Comparison of ENCODE assay signal across 26 mouse cellular contexts in the genomic region with DNA sequence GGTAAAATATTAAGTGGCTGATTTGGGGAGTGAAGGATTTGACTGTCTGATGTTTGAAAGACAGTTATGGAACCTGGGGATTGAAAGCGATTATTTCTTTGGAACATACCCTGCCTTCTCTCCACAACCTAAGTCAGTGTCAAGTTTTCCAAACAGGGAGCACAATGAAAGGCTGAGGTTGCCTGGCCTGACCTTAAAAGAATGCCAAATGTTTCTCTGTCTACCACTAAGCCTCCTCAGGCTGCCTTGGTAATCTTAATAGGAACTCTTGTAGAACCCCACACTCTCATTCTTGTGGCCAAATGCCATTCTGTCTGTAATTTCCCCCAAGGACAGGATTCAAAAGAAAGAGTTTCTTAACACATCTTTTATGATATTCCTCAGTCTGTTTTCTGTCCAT. TPM values are rescaled to one million over a fixed set of nuclear protein-coding genes. Genes with fewer than 3 reads are reported as not detected.
A peak's percentile ranks its signal among the peaks of the same experiment; 100 is the strongest.
DNase-seq lines count a peak whose midpoint lies in the region; ATAC-seq and TF ChIP-seq lines count a peak whose summit lies in the region.
"Had no signal": no experiment of that assay in that cellular context is flagged by ENCODE, and none has a peak within 500 bp of the region (broad histone marks: within the 10 kb centered on the region; RNA-seq: fewer than 3 reads in every experiment).

No protein-coding gene starts in this region.

- no peak overlapping the region for H3K9ac ChIP-seq in forebrain, embryonic 13.5 days
- H3K9ac ChIP-seq in forebrain, embryonic 12.5 days, result no peak overlapping the region
- H3K9ac ChIP-seq: embryonic facial prominence, embryonic 12.5 days; heart, embryonic 15.5 days had no signal

- H3K27me3 ChIP-seq in forebrain, embryonic 13.5 days, result no peaks in the 10 kb centered on the region
- H3K27me3 ChIP-seq in forebrain, embryonic 12.5 days, result no peaks in the 10 kb centered on the region
- H3K27me3 ChIP-seq: embryonic facial prominence, embryonic 12.5 days; heart, embryonic 15.5 days had no signal

- H3K27ac ChIP-seq in forebrain, embryonic 13.5 days, result peak overlapping the region; percentile 54; the same call in 1 of the 2 replicates
- H3K27ac ChIP-seq in forebrain, embryonic 12.5 days, result no peak overlapping the region
- peak overlapping the region; percentile 32; the same call in 1 of the 2 replicates for H3K27ac ChIP-seq in left cerebral cortex, adult 2 months
- H3K27ac ChIP-seq: embryonic facial prominence, embryonic 12.5 days; heart, adult 2 months; heart, embryonic 15.5 days; hindbrain, postnatal 0 days had no signal

- H3K4me3 ChIP-seq in forebrain, embryonic 13.5 days, result no peak overlapping the region
- no peak overlapping the region for H3K4me3 ChIP-seq in forebrain, embryonic 12.5 days (replicated peaks)
- no peak overlapping the region for H3K4me3 ChIP-seq in left cerebral cortex, adult 2 months
- H3K4me3 ChIP-seq: embryonic facial prominence, embryonic 12.5 days; heart, adult 2 months; heart, embryonic 15.5 days had no signal

- H3K4me2 ChIP-seq in forebrain, embryonic 13.5 days, result no peak overlapping the region
- no peak overlapping the region for H3K4me2 ChIP-seq in forebrain, embryonic 12.5 days
- H3K4me2 ChIP-seq: embryonic facial prominence, embryonic 12.5 days; heart, embryonic 11.5 days; heart, embryonic 15.5 days had no signal

- H3K36me3 ChIP-seq in forebrain, embryonic 13.5 days (ENCODE audit: poor library complexity, severe bottlenecking), result no peaks in the 10 kb centered on the region
- no peaks in the 10 kb centered on the region for H3K36me3 ChIP-seq in forebrain, embryonic 12.5 days (replicated peaks)
- H3K36me3 ChIP-seq: embryonic facial prominence, embryonic 12.5 days; G1E; heart, embryonic 15.5 days had no signal

- no peaks in the 10 kb centered on the region for H3K9me3 ChIP-seq in forebrain, embryonic 13.5 days (replicated peaks)
- H3K9me3 ChIP-seq in forebrain, embryonic 12.5 days, result no peaks in the 10 kb centered on the region
- H3K9me3 ChIP-seq: embryonic facial prominence, embryonic 12.5 days; heart, embryonic 15.5 days had no signal

- peaks cover 13% of the 10 kb centered on the region for H3K4me1 ChIP-seq in forebrain, embryonic 13.5 days
- no peaks in the 10 kb centered on the region for H3K4me1 ChIP-seq in forebrain, embryonic 12.5 days
- H3K4me1 ChIP-seq: embryonic facial prominence, embryonic 12.5 days; heart, embryonic 15.5 days had no signal

- 83% methylated on average over 1 of the region's 1 CpGs for WGBS in forebrain, embryonic 13.5 days
- 85% methylated on average over 1 of the region's 1 CpGs for WGBS in forebrain, embryonic 12.5 days

- DNase-seq in frontal cortex, postnatal 10 days (ENCODE audit: low spot score in 2 of 2), result no peak
- no peak for DNase-seq in left cerebral cortex, adult 2 months (ENCODE audit: extremely low spot score in 1 of 2, low spot score in 2 of 2)
- no peak for DNase-seq in left cerebral cortex, postnatal 14 days (ENCODE audit: low spot score in 2 of 2)
- peak; percentile 39 for DNase-seq in brain, embryonic 14.5 days (ENCODE audit: low read depth)
- DNase-seq: adrenal gland, adult 8-10 months; adrenal gland, postnatal 36 days; B cell, adult 2 months; cerebellum, adult 11 months; cerebellum, adult 9-10 months; heart, adult 2 months; heart, postnatal 14 days; kidney, adult 11 months had no signal

- intact Hi-C loops in left cerebral cortex, adult 2 months (cut with DNase I), result loop anchor here (2.0 kb wide), 1 partner anchor 35 kb away; no protein-coding TSS in a partner anchor
- intact Hi-C loops in left cerebral cortex, postnatal 14 days (cut with DNase I), result no loop called here

- no peak for TF ChIP-seq CTCF in left cerebral cortex, adult 2 months (IDR thresholded peaks at IDR 0.05)
- TF ChIP-seq CTCF in brain, embryonic 14.5 days (IDR thresholded peaks at IDR 0.05; ENCODE audit: borderline replicate concordance, extremely low read depth, insufficient read depth, insufficient read length), result no peak

- no peak for TF ChIP-seq POLR2A in brain, embryonic 14.5 days (IDR thresholded peaks at IDR 0.05; ENCODE audit: borderline replicate concordance, extremely low read depth, insufficient read depth, insufficient read length, poor library complexity, severe bottlenecking)

- 0 out of 2 replicates have a peak, but pooled peaks have one; percentile 20 for ATAC-seq in forebrain, embryonic 13.5 days
- ATAC-seq in forebrain, embryonic 12.5 days (ENCODE audit: low FRiP score), result no peak
- ATAC-seq in frontal cortex, adult (ENCODE audit: low TSS enrichment), result peak; percentile 31
- ATAC-seq: CD4-positive, CD25-positive, alpha-beta regulatory T cell, adult 4 months had no signal

RNA-seq across cellular contexts. Expression of a gene that starts 3.5 kb away (rescaled TPM):
- polyA plus RNA-seq in forebrain, embryonic 13.5 days (2015; fragmentation: Nextera tagmentation; extraction: Ambion mirVana), result not detected in 2 replicates
- polyA plus RNA-seq in forebrain, embryonic 12.5 days (2016; fragmentation: Nextera tagmentation; extraction: Ambion mirVana), result not detected in 2 replicates
- total RNA-seq in left cerebral cortex, adult 2 months (2021), result under 1 TPM in 1 of 2 experiments, not detected in 1; 0.30 TPM
- total RNA-seq in left cerebral cortex, postnatal 14 days (2021), result not detected
- not detected in 2 replicates for polyA plus RNA-seq in brain, embryonic 14.5 days (2012; rRNA removed)
- total RNA-seq: adrenal gland, adult 8-10 months; adrenal gland, postnatal 36 days; gastrocnemius, adult 18-20 months; gastrocnemius, postnatal 14 days; heart, adult 2 months; heart, postnatal 14 days; hematopoietic stem cell, adult 5-6 weeks; hindbrain, postnatal 0 days had no signal
- polyA plus RNA-seq: CD4-positive, CD25-positive, alpha-beta regulatory T cell, adult 4 months; embryonic facial prominence, embryonic 12.5 days; G1E; gonadal fat pad, adult 2 months; heart, adult 2 months; heart, embryonic 11.5 days; heart, embryonic 15.5 days; intestine, embryonic 14.5 days had no signal
